Comparison of ENCODE assay signal across 8 mouse cellular contexts in the genomic region with DNA sequence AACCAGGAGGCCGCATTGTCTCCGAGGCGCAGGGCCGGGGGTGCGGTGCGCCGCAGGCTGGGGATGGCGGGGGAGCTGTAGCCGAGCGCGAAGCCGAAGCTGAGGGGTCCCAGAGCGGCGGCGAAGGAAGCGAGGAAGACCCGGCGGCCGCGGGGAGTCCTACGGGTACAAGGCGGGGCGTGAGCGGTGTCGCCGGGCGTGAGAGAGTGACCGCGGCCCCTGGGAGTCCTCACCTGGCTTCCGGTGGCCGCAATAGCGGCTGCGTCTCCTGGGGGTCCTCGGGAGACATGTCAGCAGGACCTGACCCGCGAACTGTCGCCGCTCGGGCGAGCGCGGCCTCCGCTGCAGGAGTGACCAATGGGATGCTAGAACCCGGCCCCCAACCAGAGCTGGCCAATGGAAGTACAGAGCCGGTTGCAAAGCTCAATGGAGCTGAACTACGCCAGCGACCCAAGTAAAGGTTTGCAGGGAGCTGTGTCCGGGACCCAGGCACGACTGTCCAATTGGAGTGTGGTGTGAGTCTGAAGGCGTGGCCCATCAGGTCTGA. TPM values are rescaled to one million over a fixed set of nuclear protein-coding genes. Genes with fewer than 3 reads are reported as not detected.
DNase-seq lines count a peak whose midpoint lies in the region; ATAC-seq lines count a peak whose summit lies in the region.

A gene (minus strand): TSS at position 359 of the 547 bp plus-strand sequence.

- peak; percentile 96 to 97 for ATAC-seq in hematopoietic stem cell, adult 5-6 weeks (replicated peaks in 1 of 2; ENCODE audit: insufficient read depth in 1 of 2, low FRiP score in 2 of 2, low TSS enrichment in 1 of 2, low read depth in 1 of 2, poor library complexity in 2 of 2, severe bottlenecking in 2 of 2)
- peak; percentile 100 for ATAC-seq in lung, embryonic 16.5 days (ENCODE audit: low read depth)

- DNase-seq in MEL-GATA-1-ER (ENCODE audit: extremely low read depth, low read depth): peak; percentile 95
- peak; percentile 90 for DNase-seq in cerebellum, adult 8-10 months
- peak; percentile 95 for DNase-seq in forelimb bud, embryonic 11.5 days (ENCODE audit: low read depth, low spot score)
- DNase-seq in layer of hippocampus, adult 9-10 months (ENCODE audit: low spot score): peak; percentile 87
- peak; percentile 75 for DNase-seq in ovary, postnatal 10 days (ENCODE audit: low spot score)
- DNase-seq in thymus, postnatal 10 days (ENCODE audit: low spot score in 2 of 2): peak; percentile 67 to 68

- H3K9me3 ChIP-seq in lung, embryonic 16.5 days (ENCODE audit: control insufficient read depth, low read length): no peaks in the 10 kb centered on the region

- H3K4me3 ChIP-seq in lung, embryonic 16.5 days (ENCODE audit: low read length): peak within 1 kb of the TSS; percentile 85

- peak within 1 kb of the TSS; percentile 100 for H3K4me2 ChIP-seq in lung, embryonic 16.5 days (ENCODE audit: low read depth, low read length)

- no peaks in the 10 kb centered on the region for H3K27me3 ChIP-seq in lung, embryonic 16.5 days (ENCODE audit: control insufficient read depth, insufficient read depth, low read depth, low read length)

- under 1% methylated on average over 43 of the region's 50 CpGs for WGBS in lung, embryonic 16.5 days

- peaks cover 7% of the 10 kb centered on the region for H3K4me1 ChIP-seq in lung, embryonic 16.5 days (replicated peaks; ENCODE audit: control insufficient read depth, insufficient read depth, low read length)

- peak within 1 kb of the TSS; percentile 54; the same call in 1 of the 2 replicates for H3K27ac ChIP-seq in lung, embryonic 16.5 days (ENCODE audit: low read length)

- peak within 1 kb of the TSS; percentile 88 for H3K9ac ChIP-seq in lung, embryonic 16.5 days (ENCODE audit: low read length)

- no peaks in the 10 kb centered on the region for H3K36me3 ChIP-seq in lung, embryonic 16.5 days (ENCODE audit: control insufficient read depth, insufficient read depth, low read length)

RNA-seq across cellular contexts. Expression of the gene that starts here (rescaled TPM):
- 0.88 and 5.0 TPM in 2 replicates for total RNA-seq in hematopoietic stem cell, adult 5-6 weeks (2017)
- polyA plus RNA-seq in lung, embryonic 16.5 days (2015; fragmentation: Nextera tagmentation; extraction: Ambion mirVana): 19.2 and 20.6 TPM in 2 replicates

Comparison
In these comparisons a context has a peak if more than half of its experiments do, and no peak if none do; other contexts are left out.
1. Peak in every context shown above with its lines: DNase-seq, ATAC-seq, H3K4me3 ChIP-seq and H3K27ac ChIP-seq.